Mouse (Mus musculus): ENCODE results near the gene Wdr4.
"Not testable (repeated sequence)": the region's sequence is repeated elsewhere in the genome, so short reads cannot be mapped to it uniquely, and the experiment has no call there.

Gene Wdr4

DNA sequence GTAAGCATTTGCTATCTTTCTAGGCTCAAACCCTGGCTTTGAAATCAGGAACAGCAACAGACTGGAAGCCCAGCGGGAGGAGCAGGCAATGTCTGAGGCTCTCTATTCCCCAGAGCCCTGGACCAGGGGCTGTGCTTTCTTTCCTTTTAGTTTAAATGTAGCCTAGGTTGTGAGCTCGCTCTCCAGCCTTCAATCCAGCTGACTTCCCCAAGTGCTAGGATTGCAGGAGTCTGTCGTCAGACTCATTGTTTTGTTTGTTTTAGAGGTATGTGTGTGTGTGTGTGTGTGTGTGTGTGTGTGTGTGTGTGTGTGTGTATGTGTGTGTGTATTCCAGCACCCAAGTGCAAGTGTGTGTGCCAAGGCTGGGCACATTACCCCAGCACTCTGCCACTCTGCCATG, 20.3 kb upstream of the Wdr4 start:
- in situ Hi-C loops (cut with MboI, MseI) = loop anchor here in 1 of 2 experiments (5.0 kb wide), 1 partner anchor 52 kb away; no protein-coding TSS in a partner anchor

DNA sequence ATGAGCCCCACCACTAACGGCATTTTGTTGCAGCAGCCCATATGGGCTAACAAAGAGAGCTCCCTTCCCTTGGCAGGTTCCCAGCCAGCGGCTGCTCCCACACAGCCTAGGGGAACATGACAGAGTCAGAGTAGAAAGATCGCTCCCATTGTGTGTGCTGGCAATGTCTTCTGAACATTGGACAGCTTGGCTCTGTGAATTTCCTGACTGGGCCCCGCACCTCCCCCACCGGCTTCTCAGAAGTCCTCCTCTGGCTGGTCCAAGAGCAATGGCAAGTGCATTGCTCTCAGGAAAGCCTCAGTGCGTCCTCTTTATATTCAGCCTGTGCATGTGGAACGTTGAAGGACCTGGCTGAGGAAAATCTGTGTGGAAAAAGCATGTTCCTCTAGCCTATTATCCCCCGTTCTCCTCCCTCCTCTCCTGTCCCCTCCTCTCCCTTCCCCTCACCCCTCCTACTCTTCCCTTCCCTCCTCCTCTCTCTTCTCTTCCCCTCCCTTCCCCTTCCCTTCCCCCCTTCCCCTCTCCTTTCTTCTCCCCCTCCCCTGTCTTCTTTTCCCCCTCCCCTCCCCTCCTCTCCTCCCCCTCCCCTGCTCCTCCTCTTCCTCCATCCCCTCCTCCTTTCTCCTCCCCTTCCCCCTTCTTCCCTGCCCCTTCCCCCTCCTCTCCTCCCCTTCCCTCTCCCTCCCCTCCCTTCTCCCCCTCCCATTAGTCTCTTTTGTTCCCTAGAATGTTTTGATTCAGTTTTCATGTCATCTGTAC, 16.3 kb upstream of the Wdr4 start:
- in situ Hi-C loops (cut with MboI, MseI) = no loop called here

DNA sequence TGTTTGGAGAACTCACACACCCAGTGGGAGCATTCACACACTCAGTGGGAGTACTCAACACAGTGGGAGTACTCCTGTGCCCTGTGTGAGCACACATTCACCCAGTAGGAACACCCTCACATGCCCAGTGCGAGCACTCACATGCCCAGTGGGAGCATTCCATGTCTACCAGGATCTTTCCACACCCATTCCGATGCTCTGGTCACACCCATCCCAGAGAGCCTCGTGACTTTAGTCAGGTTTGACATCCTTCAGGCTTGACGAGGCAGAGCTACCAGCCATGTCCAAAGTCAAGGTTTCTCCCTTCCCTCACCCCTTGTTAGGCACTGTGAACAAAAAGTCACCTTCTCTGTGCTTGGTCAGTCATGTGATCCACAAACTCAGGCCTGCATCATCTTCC, 15.6 kb upstream of the Wdr4 start:
- in situ Hi-C loops (cut with MboI, MseI) = no loop called here

DNA sequence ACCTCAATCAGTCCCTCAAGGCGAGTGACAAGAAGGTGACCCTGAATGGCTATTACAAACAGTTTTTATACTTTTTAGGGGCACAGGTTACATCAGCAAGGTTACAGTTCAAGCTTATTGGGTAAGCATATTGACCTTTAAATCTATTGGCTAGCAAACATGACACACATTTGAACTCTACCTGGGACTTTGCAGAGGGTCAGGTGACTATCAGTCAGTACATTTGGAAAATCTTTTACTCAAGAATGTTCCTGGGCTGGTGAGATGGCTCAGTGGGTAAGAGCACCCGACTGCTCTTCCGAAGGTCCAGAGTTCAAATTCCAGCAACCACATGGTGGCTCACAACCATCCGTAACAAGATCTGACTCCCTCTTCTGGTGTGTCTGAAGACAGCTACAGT, 12.6 kb upstream of the Wdr4 start:
- in situ Hi-C loops (cut with MboI, MseI) = not testable (repeated sequence)

DNA sequence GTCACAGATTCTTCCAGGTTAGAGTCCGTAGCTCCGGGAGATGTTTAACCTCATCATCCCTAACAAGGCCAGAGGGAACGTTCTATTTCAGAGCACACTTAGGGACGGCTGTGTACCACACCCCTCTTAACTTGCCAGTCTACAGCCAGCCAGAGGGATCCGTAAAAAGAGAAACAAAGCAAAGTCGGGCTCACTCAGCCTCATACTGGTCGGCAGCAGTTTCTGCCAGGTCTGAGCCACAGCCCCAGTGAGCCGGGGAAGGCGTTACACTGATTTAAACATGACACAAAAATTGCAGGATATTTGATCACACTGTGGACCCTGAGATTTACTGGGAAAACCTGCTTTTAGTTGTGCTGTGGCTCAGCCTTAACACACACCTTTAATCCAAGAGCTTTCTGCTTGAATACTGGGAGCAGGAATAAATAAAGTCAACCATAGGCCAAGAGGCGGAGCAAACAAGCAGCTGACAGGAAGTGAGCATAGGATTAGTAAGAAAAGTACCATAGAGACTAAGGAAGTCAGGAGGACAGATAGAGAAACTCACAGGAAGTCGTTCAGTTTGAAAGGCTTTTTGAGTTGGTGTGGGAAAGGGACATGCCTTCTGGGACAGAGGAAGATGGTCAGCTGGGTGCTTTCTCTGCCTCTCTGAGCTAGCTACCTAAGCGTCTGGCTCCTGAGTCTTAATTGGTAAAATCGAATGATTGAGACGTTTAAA, 11.8 kb upstream of the Wdr4 start:
- in situ Hi-C loops (cut with MboI, MseI) = no loop called here

DNA sequence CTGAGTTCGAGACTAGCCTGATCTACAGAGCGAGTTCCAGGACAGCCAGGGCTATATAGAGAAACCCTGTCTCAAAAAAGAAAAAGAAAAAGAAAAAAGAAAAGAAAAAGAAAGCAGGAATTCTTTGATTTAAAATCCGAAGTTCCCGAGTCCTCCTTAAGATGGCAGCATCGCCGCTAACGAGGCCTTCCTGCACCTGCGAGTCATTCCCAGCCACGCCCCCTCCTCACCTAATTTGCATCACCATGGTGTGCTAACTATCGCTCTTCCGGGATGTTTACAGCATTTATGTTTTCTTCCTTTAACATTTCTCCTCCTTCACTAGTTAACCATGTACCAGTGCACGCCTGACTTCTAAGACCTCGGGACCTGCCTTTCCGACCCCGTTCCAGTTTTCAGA, 9.5 kb upstream of the Wdr4 start:
- in situ Hi-C loops (cut with MboI, MseI) = no loop called here

DNA sequence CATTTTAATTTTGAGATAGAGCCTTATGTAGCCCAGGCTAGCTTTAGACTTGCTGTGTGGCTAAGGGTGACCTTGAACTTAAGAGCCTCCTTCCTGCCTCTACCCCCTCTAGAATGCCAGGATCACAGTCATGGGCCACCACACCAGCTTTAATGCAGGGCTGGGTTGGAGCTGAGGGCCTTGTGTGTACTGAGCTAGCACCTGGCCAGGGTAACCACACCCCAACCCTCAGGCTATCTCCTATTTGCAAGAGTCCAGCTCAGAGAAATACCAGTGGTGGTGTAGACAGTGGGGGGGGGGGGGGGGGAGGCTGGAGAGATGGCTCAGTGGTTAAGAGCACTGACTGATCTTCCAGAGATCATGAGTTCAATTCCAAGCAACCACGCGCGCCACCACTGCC, 6.0 kb upstream of the Wdr4 start:
- in situ Hi-C loops (cut with MboI, MseI) = no loop called here

DNA sequence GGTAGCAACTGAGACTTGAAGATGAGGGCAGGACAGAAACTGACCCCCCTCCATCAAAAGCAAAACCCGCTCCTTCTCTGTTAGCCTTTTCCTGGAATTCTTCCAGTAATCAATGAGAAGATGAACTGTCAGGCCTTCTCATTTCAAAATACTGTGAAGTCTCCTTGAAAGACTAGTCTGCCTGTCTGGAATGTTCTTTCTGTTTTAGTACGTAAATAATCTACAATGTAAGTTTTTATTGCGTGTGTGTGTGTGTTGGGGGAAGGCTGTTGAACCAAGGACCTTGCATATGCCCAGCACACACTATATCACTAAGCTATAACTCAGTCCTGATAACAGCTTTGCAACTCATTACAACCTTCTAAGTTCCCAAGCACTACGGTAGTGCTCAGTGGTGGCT, 5.3 kb upstream of the Wdr4 start:
- in situ Hi-C loops (cut with MboI, MseI) = no loop called here

DNA sequence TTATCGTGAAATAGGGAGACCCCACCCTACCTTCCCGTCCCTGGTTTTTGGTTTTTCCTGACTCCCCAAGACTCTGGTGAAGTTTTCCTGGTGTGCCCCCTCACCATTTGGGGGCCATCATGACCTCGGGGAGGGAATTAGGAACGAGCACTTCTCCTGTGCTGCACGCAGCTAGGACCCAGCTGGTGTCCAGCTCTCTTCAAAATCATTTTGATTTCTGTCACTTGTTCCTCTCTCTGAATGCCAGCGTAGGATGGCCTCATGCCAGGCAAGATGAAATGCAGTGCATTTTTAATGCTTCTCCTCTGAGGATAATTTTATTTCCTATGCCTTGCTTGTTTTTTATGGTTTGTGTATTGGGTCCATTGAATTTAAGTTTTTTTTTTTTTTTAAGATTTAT, 2.2 kb upstream of the Wdr4 start:
- in situ Hi-C loops (cut with MboI, MseI) = no loop called here

DNA sequence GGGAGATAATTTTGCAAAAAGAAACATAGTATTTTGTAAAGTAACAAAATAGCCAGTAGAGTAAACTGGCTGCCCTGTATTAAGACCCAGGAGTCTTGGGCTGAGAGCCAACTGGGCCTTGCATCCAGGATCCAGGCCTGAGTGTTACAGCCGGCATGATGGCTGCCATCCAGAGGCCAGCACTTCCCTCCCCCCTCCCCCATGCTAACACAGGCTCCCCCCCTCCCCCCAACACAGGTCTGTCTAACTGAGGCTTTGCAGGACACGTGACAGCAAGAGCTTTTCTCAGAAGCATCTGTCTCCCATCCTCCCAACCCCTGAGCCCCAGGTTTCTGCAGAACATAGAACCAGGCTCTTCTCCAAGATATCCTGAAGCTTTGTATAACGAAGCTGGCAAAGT, 1.1 kb upstream of the Wdr4 start:
- in situ Hi-C loops (cut with MboI, MseI) = no loop called here

DNA sequence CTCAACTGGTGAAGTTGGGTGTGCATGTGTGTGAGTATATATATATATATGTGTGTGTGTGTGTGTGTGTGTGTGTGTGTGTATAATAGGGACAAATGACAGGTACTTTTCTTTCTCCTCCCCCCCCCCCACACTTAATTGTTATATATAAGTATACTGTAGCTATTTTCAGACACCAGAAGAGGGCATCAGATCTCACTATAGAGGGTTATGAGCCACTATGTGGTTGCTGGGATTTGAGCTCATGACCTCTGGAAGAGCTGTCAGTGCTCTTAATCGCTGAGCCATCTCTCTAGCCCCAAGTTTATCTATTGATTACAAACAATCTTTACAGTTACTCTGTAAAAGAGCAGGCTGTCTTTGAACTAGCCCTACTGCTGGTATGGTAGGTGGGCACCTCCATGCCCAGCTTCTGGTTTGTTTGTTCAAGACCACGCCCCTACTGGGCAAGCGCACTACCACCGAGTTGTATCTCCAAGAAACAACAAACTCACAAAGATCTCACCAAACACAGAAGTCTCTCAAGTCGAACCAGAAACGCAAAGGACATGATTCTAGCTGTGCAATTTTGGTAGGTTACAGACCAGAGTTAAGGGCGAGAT, 335 bp downstream of the Wdr4 start:
- in situ Hi-C loops (cut with MboI, MseI) = loop anchor here (5.0 to 10.0 kb wide), 3 partner anchors 43 to 525 kb away; partner anchors contain the start of genes Hsf2bp (in 1 of the 2), Pknox1 (in 1 of the 2) and Rrp1b (in 1 of the 2)

DNA sequence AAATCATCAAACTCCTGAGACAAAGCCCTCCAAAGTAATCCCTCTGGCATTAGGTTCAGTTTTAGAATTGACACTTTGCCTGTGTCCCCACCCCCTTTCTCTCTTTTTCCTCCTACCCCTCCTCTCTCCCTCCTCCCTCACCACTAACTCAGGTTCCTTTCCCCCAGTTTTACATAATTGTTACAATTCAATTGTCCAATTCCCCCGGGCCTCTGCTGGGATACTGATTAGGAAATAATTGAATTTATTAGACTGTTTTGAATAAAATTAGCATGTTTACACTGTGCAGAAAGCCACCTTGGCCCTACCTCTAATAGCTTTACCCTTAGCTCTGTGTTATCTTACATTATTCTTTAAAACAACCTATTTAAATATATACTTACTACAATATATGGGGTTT, 5.1 kb downstream of the Wdr4 start:
- in situ Hi-C loops (cut with MboI, MseI) = loop anchor here (5.0 to 10.0 kb wide), 4 partner anchors 48 to 530 kb away; partner anchors contain the start of genes Hsf2bp (in 1 of the 2), Pknox1 (in 1 of the 2), Rrp1b (in 1 of the 2) and U2af1 (in 1 of the 2)

DNA sequence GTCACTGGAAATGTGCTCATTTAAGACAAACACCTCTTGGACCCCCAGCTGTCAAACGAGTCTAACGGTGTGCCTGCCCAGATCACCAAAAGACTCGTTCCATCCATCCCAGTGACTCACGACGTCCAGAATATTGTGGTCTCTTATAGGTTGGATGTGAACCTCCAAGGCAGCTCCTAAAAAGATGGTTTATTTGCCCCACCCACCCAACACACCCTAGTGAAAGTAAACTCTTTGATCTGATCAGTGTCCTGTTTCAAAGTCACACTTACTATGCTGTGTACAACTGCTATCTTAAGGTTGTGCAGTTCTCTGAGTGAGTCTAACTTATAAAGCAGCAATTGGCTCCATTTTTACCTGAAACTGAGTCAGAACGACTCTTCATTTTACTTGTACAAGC, 7.2 kb downstream of the Wdr4 start:
- in situ Hi-C loops (cut with MboI, MseI) = loop anchor here (5.0 to 10.0 kb wide), 3 partner anchors 145 to 532 kb away; partner anchors contain the start of genes Hsf2bp (in 1 of the 2), Rrp1b (in 1 of the 2) and U2af1 (in 1 of the 2)

DNA sequence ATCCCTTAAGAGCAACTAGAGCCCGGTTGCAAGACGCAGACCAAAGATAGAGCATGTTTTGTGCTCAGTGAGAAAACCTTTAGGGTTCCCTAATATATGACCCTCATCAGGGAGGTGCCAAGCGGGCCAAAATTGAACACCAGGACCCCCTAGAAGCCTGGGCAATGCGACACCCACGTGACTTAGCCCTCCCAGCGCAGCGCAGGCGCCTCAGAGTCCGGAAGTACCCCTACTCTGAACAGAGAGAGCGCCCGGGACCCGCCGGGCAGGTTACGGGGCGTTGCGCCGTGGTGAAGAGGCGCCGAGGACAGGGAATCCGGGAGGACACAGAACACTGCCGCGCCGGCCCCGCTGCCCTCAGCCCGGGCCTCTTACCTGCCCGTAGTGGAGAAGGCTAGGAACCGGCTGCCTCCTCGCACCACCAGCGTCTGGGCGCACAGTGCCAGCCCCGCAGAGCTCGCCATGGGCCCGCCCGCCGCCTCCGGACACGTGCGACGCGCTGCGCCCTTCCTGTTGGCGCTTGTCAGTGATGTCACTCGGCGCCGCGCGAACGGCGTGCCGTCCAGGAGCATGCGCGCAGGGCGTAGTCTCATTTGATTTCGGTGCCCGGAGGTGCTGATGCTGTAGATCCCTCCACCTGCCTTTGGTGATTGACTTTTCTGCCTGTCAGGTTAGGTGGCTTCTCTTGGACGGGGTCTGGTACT, 7.8 kb downstream of the Wdr4 start:
- in situ Hi-C loops (cut with MboI, MseI) = loop anchor here (5.0 to 10.0 kb wide), 3 partner anchors 145 to 533 kb away; partner anchors contain the start of genes Hsf2bp (in 1 of the 2), Rrp1b (in 1 of the 2) and U2af1 (in 1 of the 2)

DNA sequence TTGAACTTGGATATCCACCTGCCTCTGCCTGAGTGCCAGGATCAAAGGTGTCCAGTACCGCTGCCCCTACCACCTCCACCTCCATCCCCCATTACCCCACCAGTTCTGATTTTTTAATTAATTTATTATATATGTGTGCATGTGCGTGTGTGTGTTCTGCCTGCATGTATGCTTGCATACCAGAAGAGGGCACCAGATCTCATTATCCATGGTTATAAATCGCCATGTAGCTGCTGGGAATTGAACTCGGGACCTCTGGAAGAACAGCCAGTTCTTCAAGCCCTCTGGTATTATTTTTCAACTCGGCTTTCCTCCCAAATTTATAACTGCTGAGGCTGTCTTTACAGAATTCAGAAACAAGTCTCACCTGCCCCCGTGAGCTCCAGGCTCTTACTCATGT, 8.8 kb downstream of the Wdr4 start:
- in situ Hi-C loops (cut with MboI, MseI) = loop anchor here (5.0 to 10.0 kb wide), 3 partner anchors 146 to 534 kb away; partner anchors contain the start of genes Hsf2bp (in 1 of the 2), Rrp1b (in 1 of the 2) and U2af1 (in 1 of the 2)

DNA sequence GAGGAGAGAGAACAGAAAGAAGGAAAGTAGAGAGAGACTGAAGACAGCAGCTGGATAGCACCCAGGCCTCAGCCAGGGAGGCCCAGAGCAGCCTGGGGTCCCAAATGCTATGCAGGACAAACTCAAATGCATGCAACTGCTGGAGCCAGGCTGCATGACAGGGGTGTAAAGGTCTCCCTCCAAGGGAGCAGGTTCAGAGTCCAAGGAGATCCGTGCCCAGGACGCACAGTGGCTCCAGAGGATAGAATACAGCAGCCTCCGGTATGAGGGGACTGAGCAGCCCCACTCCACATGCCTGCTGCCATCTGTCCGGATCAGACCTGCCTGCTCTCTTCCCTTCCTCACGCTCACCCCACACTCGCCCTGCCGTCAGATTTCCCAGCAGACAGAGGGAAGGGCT, 13.5 kb downstream of the Wdr4 start:
- in situ Hi-C loops (cut with MboI, MseI) = no loop called here

DNA sequence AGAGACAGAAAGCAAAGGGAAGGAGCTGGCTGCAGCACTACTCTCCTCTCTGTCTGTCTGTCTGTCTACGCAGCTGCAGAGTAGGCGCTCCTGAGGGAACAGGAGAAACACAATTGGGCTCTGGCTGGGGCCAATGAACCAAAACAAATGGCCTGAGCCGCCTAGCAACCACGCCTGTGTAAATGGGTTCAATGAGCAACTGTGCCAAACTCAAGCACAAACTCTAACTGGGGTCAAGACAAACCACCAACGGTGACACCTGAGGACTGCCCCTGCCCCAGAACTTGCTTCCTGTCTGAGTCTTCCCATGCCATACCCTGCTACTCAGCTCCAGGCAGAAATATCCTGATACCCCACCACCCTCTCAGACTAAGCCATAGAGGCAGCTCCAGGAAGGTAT, 14.8 kb downstream of the Wdr4 start:
- in situ Hi-C loops (cut with MboI, MseI) = no loop called here

DNA sequence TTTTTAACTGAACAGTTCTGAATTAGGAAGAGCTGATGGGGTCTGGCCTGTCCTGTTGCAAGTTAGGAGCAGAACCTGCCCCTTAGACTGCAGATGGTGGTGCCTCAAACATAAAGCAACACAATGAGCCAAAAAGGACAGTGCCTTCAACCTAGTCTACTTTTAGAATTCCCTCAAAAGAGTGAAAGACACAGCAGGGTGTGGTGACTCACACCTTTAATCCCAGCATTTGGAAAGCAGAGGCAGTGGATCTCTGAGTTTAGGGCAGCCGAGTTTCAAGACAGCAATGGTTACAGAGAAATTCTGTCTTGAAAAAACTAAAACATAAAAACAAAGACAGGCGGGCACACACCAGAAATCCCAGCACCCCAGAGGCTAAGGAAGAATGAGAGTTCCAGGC, 15.8 kb downstream of the Wdr4 start:
- in situ Hi-C loops (cut with MboI, MseI) = no loop called here

DNA sequence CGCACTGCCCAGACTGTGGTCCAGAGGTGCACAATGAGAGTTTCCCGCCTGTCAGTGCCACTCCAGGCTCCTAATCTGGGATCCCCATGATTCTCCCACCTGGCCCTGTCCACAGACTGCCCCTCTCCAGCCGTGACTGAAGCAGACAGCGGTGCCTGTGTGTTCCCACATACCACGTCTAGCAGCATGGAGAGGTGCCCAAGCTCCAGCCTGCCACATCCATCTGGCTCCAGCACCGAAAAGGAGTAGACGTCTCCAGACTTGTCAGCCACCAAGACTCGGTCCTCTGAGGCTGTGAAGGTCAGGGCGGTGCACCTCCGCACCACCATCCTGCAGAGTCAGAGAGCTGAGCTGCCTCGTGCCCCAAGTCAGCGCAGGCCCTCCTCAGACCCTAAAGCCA, 16.4 kb downstream of the Wdr4 start:
- in situ Hi-C loops (cut with MboI, MseI) = no loop called here

DNA sequence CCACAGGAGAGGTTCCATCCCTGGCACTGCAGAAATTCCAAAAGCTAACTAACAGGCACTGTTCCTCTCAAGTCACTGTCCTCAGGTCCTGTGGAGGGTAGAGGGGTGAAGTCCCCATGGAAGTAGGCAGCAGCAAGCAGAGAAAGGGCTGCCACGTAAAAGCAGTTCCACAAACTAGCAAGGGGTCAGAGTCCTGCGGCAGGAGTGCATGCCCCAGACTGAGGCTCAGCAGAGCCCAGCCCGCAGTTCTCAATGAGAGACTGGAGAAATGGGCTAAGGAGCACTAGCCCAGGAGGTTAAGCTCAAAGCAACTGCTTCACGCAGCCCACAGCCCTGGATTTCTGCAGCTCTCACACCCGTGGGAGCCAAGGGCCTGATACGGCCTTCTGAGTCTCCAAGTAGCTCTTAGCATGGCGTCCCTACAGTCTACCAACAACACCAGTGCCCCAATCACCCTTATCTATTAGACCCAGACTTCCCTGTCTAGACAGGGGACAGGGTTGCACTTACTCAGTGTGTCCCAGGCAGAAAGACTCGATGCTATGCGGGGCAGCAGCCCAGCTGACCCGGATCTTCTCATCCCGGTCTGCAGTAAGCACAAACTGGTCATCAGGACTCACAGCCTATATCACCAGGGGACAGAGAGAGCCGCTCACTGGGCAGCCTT, 17.4 kb downstream of the Wdr4 start:
- in situ Hi-C loops (cut with MboI, MseI) = no loop called here

DNA sequence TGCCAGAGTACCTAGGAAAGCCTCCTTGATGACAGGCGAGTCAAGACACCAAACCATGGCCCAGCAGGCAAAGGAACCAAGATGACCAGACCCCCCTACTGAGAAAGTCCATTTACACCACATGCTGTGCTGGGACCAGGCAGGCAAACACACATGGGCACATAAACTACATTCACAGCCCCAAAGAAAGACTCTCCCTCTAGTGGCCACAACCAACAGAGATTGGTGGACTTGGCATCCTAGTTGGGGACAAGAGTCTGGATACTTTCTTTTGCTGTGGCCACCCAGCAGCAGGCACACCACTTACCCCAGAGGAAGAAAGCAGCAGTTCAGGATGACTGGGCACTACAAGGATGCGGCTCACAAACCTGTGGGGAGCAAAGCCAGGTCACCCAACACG, 18.9 kb downstream of the Wdr4 start:
- in situ Hi-C loops (cut with MboI, MseI) = no loop called here
